Mouse (Mus musculus): ENCODE results near the gene Mapk1. TPM values are rescaled to one million over a fixed set of nuclear protein-coding genes. Genes with fewer than 3 reads are reported as not detected.

Gene Mapk1
- polyA plus RNA-seq, 1 experiment: 66.7 TPM

DNA sequence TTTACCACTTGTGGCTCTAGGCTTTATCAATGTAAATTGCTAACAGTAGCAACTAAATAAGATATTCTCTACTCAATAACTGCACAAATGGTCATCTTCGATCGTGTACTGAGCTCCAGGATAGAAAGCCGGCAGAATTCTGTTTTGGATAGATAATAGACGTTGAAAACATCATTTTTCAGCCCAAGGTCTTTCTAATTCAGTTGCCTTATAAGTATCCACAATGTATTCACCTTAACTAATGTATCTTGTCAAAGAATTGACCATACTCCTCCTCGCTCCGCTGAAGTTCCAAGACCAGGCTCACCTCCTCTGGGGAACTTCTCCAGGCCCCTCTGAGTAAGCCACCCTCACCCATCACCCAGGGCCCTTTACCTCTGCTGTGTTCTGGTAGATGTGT, 87.5 kb downstream of the Mapk1 start:
- peak overlapping the region; percentile 26 for H3ac ChIP-seq (ENCODE audit: control insufficient read depth, insufficient read length)
- peaks cover 5% of the 10 kb centered on the region for H3K27me3 ChIP-seq (ENCODE audit: control insufficient read depth, insufficient read depth, insufficient read length)
- no peaks in the 10 kb centered on the region for H3K36me3 ChIP-seq (ENCODE audit: control insufficient read depth, insufficient read depth)
- peak overlapping the region; percentile 19 for H3K4me3 ChIP-seq
- no peak for TF ChIP-seq POLR2AphosphoS2 (IDR thresholded peaks at IDR 0.05; ENCODE audit: insufficient read length, low read depth)
- peak overlapping the region; percentile 67 for H3K4me2 ChIP-seq (ENCODE audit: low read depth)
- H3K79me2 ChIP-seq (ENCODE audit: control insufficient read depth, insufficient read depth): no peaks in the 10 kb centered on the region

DNA sequence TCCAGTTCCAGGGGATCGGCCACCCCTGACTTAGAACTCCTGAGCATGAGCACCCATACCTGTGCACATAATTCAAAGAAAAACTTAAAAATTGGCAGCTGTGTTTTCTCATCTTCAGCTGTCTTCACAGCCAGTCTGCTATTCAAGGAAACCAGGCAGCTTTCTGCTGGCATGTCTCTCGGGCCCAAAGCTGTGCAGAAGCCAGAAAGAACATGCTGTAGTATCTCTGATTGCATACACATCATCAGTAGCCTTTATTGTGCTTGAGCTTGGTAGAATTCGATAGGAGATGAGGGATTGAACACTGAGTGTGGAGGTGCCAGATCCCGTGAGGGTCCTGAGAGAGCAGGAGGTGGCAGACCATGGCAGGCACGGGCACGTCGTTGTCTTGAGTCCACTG, 89.8 kb downstream of the Mapk1 start:
- no peak overlapping the region for H3ac ChIP-seq (ENCODE audit: control insufficient read depth, insufficient read length)
- H3K27me3 ChIP-seq (ENCODE audit: control insufficient read depth, insufficient read depth, insufficient read length): no peaks in the 10 kb centered on the region
- no peak for TF ChIP-seq E2F4 (IDR thresholded peaks at IDR 0.05; ENCODE audit: insufficient read depth)
- TF ChIP-seq MYOD1 (IDR thresholded peaks at IDR 0.05; ENCODE audit: control insufficient read depth in 1 of 3, insufficient read length in 2 of 3, low read depth in 2 of 3): no peak
- no peak for TF ChIP-seq MYOG (IDR thresholded peaks at IDR 0.05; ENCODE audit: control insufficient read depth in 1 of 3, insufficient read depth in 1 of 3, insufficient read length in 2 of 3, low read depth in 2 of 3)
- TF ChIP-seq TCF3 (IDR thresholded peaks at IDR 0.05; ENCODE audit: insufficient read length, low read depth): no peak
- no peak for TF ChIP-seq POLR2A (IDR thresholded peaks at IDR 0.05; ENCODE audit: insufficient read length, low read depth)
- no peak for TF ChIP-seq TCF12 (IDR thresholded peaks at IDR 0.05; ENCODE audit: insufficient read depth, poor library complexity, severe bottlenecking)
- no peak for TF ChIP-seq CEBPB (IDR thresholded peaks at IDR 0.05; ENCODE audit: insufficient read depth, poor library complexity, severe bottlenecking)
- no peak for TF ChIP-seq MAX (IDR thresholded peaks at IDR 0.05; ENCODE audit: low read depth)
- TF ChIP-seq REST (IDR thresholded peaks at IDR 0.05; ENCODE audit: insufficient read depth, insufficient read length): no peak
- no peak for TF ChIP-seq POLR2AphosphoS2 (IDR thresholded peaks at IDR 0.05; ENCODE audit: insufficient read length, low read depth)
- no peak for TF ChIP-seq SRF (IDR thresholded peaks at IDR 0.05; ENCODE audit: control insufficient read depth, insufficient read length, low read depth)
- TF ChIP-seq USF1 (IDR thresholded peaks at IDR 0.05; ENCODE audit: low read depth): no peak
- H3K36me3 ChIP-seq (ENCODE audit: control insufficient read depth, insufficient read depth): no peaks in the 10 kb centered on the region
- H3K4me3 ChIP-seq: no peak overlapping the region
- H3K4me2 ChIP-seq (ENCODE audit: low read depth): no peak overlapping the region
- no peaks in the 10 kb centered on the region for H3K79me2 ChIP-seq (ENCODE audit: control insufficient read depth, insufficient read depth)

DNA sequence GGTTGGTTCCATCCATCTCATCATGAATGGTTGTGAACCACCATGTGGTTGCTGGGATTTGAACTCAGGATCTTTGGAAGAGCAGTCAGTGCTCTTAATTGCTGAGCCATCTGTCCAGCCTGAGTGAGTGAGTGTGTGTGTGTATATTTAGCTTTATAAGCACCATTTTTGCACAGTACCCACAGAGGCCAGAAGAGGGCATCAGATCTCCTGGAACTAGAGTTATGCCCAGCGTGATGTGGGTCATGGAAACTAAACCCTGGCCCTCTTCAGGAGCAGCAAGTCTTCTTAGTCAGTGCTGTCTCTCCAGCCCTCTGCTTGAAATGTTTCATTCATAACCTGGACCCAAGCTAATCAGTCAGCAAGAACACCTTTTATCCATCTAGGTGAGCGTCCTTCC, 93.1 kb downstream of the Mapk1 start:
- Histone ChIP-seq H3K27me3 (ENCODE audit: control insufficient read depth, insufficient read depth, insufficient read length) (no peaks in the 10 kb centered on the region), H3K4me2 (ENCODE audit: low read depth) (no peak overlapping the region), H3K4me3 (no peak overlapping the region), H3K79me2 (ENCODE audit: control insufficient read depth, insufficient read depth) (no peaks in the 10 kb centered on the region), H3ac (ENCODE audit: control insufficient read depth, insufficient read length) (no peak overlapping the region), H3K36me3 (ENCODE audit: control insufficient read depth, insufficient read depth) (no peaks in the 10 kb centered on the region)
- TF ChIP-seq REST (IDR thresholded peaks at IDR 0.05; ENCODE audit: insufficient read depth, insufficient read length): no peak
- no peak for TF ChIP-seq CEBPB (IDR thresholded peaks at IDR 0.05; ENCODE audit: insufficient read depth, poor library complexity, severe bottlenecking)
- no peak for TF ChIP-seq TCF12 (IDR thresholded peaks at IDR 0.05; ENCODE audit: insufficient read depth, poor library complexity, severe bottlenecking)
- no peak for TF ChIP-seq POLR2A (IDR thresholded peaks at IDR 0.05; ENCODE audit: insufficient read length, low read depth)
- TF ChIP-seq USF1 (IDR thresholded peaks at IDR 0.05; ENCODE audit: low read depth): no peak
- no peak for TF ChIP-seq POLR2AphosphoS2 (IDR thresholded peaks at IDR 0.05; ENCODE audit: insufficient read length, low read depth)
- no peak for TF ChIP-seq TCF3 (IDR thresholded peaks at IDR 0.05; ENCODE audit: insufficient read length, low read depth)
- no peak for TF ChIP-seq SRF (IDR thresholded peaks at IDR 0.05; ENCODE audit: control insufficient read depth, insufficient read length, low read depth)
- no peak for TF ChIP-seq MAX (IDR thresholded peaks at IDR 0.05; ENCODE audit: low read depth)
- TF ChIP-seq MYOG (IDR thresholded peaks at IDR 0.05; ENCODE audit: control insufficient read depth in 1 of 3, insufficient read depth in 1 of 3, insufficient read length in 2 of 3, low read depth in 2 of 3): no peak
- TF ChIP-seq MYOD1 (IDR thresholded peaks at IDR 0.05; ENCODE audit: control insufficient read depth in 1 of 3, insufficient read length in 2 of 3, low read depth in 2 of 3): no peak
- no peak for TF ChIP-seq E2F4 (IDR thresholded peaks at IDR 0.05; ENCODE audit: insufficient read depth)

DNA sequence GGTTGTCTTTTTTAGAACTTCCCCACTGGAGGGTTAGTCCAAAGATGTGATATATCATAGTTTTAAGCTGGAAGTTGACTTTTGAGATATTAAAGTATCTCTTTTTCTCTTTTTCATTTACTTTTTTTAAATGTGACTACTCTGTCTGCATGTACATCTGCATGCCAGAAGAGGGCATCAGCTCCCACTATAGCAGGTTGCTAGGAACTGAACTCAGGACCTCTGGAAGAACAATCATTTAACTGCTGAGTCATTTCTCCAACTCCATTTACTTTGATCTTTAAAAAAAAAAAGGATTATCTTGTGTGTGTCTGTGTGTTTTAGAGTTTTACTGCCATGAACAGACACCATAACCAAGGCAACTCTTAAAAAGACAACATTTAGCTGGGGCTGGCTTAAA, 93.7 kb downstream of the Mapk1 start:
- H3K36me3 ChIP-seq (ENCODE audit: control insufficient read depth, insufficient read depth): no peaks in the 10 kb centered on the region
- TF ChIP-seq MYOG (IDR thresholded peaks at IDR 0.05; ENCODE audit: control insufficient read depth in 1 of 3, insufficient read depth in 1 of 3, insufficient read length in 2 of 3, low read depth in 2 of 3) (no peak), MYOD1 (IDR thresholded peaks at IDR 0.05; ENCODE audit: control insufficient read depth in 1 of 3, insufficient read length in 2 of 3, low read depth in 2 of 3) (no peak), REST (IDR thresholded peaks at IDR 0.05; ENCODE audit: insufficient read depth, insufficient read length) (no peak), TCF12 (IDR thresholded peaks at IDR 0.05; ENCODE audit: insufficient read depth, poor library complexity, severe bottlenecking) (no peak), TCF3 (IDR thresholded peaks at IDR 0.05; ENCODE audit: insufficient read length, low read depth) (no peak), SRF (IDR thresholded peaks at IDR 0.05; ENCODE audit: control insufficient read depth, insufficient read length, low read depth) (no peak), CEBPB (IDR thresholded peaks at IDR 0.05; ENCODE audit: insufficient read depth, poor library complexity, severe bottlenecking) (no peak), MAX (IDR thresholded peaks at IDR 0.05; ENCODE audit: low read depth) (no peak), POLR2A (IDR thresholded peaks at IDR 0.05; ENCODE audit: insufficient read length, low read depth) (no peak)

DNA sequence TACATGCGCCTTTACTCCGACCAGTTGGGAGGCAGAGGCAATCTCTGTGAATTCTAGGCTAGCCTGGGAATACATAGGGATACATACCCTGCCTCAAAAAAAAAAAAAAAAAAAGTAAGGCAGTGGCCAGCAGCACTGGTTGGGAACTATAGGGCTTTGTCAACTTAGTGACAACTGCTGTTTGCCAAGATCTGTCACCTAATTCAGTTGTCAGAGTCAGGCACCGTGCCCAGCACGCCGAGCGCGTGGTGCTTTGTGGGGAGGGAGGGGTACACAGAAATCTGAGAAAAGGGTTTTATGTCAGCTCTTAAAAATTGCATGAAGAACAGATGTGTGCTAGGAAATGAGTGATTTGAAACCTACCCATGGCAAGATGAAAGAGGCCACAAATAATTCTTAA, 94.9 kb downstream of the Mapk1 start:
- Histone ChIP-seq H3K4me3 (no peak overlapping the region), H3K36me3 (ENCODE audit: control insufficient read depth, insufficient read depth) (no peaks in the 10 kb centered on the region), H3K79me2 (ENCODE audit: control insufficient read depth, insufficient read depth) (no peaks in the 10 kb centered on the region), H3ac (ENCODE audit: control insufficient read depth, insufficient read length) (no peak overlapping the region), H3K4me2 (ENCODE audit: low read depth) (no peak overlapping the region), H3K27me3 (ENCODE audit: control insufficient read depth, insufficient read depth, insufficient read length) (no peaks in the 10 kb centered on the region)
- no peak for TF ChIP-seq MYOG (IDR thresholded peaks at IDR 0.05; ENCODE audit: control insufficient read depth in 1 of 3, insufficient read depth in 1 of 3, insufficient read length in 2 of 3, low read depth in 2 of 3)
- no peak for TF ChIP-seq USF1 (IDR thresholded peaks at IDR 0.05; ENCODE audit: low read depth)
- no peak for TF ChIP-seq POLR2A (IDR thresholded peaks at IDR 0.05; ENCODE audit: insufficient read length, low read depth)
- TF ChIP-seq CEBPB (IDR thresholded peaks at IDR 0.05; ENCODE audit: insufficient read depth, poor library complexity, severe bottlenecking): no peak
- no peak for TF ChIP-seq MYOD1 (IDR thresholded peaks at IDR 0.05; ENCODE audit: control insufficient read depth in 1 of 3, insufficient read length in 2 of 3, low read depth in 2 of 3)
- TF ChIP-seq POLR2AphosphoS2 (IDR thresholded peaks at IDR 0.05; ENCODE audit: insufficient read length, low read depth): no peak
- TF ChIP-seq REST (IDR thresholded peaks at IDR 0.05; ENCODE audit: insufficient read depth, insufficient read length): no peak
- no peak for TF ChIP-seq MAX (IDR thresholded peaks at IDR 0.05; ENCODE audit: low read depth)
- TF ChIP-seq TCF12 (IDR thresholded peaks at IDR 0.05; ENCODE audit: insufficient read depth, poor library complexity, severe bottlenecking): no peak
- no peak for TF ChIP-seq E2F4 (IDR thresholded peaks at IDR 0.05; ENCODE audit: insufficient read depth)
- TF ChIP-seq TCF3 (IDR thresholded peaks at IDR 0.05; ENCODE audit: insufficient read length, low read depth): no peak
- TF ChIP-seq SRF (IDR thresholded peaks at IDR 0.05; ENCODE audit: control insufficient read depth, insufficient read length, low read depth): no peak

More for the DNA sequence above, 93.7 kb downstream of the Mapk1 start:
- Histone ChIP-seq H3K27me3 (ENCODE audit: control insufficient read depth, insufficient read depth, insufficient read length) (no peaks in the 10 kb centered on the region), H3ac (ENCODE audit: control insufficient read depth, insufficient read length) (no peak overlapping the region), H3K4me2 (ENCODE audit: low read depth) (no peak overlapping the region), H3K79me2 (ENCODE audit: control insufficient read depth, insufficient read depth) (no peaks in the 10 kb centered on the region), H3K4me3 (no peak overlapping the region)

All from myocyte (in vitro differentiated cells).